Mouse (Mus musculus): ENCODE measurements around the gene Mpv17. TPM values are rescaled to one million over a fixed set of nuclear protein-coding genes. Genes with fewer than 3 reads are reported as not detected.

The Mpv17 gene
- total RNA-seq, 1 experiment, result 45.7 TPM

Other genes starting within 250 kb of the Mpv17 start
- 203 and 229 TPM in 2 replicates for gene Ost4, start 246.5 kb downstream of the Mpv17 start, total RNA-seq (2012; rRNA removed)
- 14.3 and 16.6 TPM in 2 replicates for gene Emilin1, start 240.8 kb downstream of the Mpv17 start, total RNA-seq (2012; rRNA removed)
- gene Khk, start 232.8 kb downstream of the Mpv17 start, total RNA-seq (2012; rRNA removed), result 14.9 and 21.2 TPM in 2 replicates
- 14.7 and 21.5 TPM in 2 replicates for gene Cgref1, start 208.7 kb downstream of the Mpv17 start, total RNA-seq (2012; rRNA removed)
- gene Preb, start 193.9 kb downstream of the Mpv17 start, total RNA-seq (2012; rRNA removed), result 94.2 and 96.4 TPM in 2 replicates
- gene Tcf23, start 185.6 kb downstream of the Mpv17 start, total RNA-seq (2012; rRNA removed), result 0.05 and 0.27 TPM in 2 replicates
- 53.7 and 64.5 TPM in 2 replicates for gene Atraid, start 105.9 kb downstream of the Mpv17 start, total RNA-seq (2012; rRNA removed)
- gene Slc5a6, start 105.3 kb downstream of the Mpv17 start, total RNA-seq (2012; rRNA removed), result 44.1 and 51.3 TPM in 2 replicates
- gene Cad, start 99.5 kb downstream of the Mpv17 start, total RNA-seq (2012; rRNA removed), result 154 and 258 TPM in 2 replicates
- gene Dnajc5g, start 48.0 kb downstream of the Mpv17 start, total RNA-seq (2012; rRNA removed), result 0.37 and 0.67 TPM in 2 replicates
- gene Slc30a3, start 46.0 kb downstream of the Mpv17 start, total RNA-seq (2012; rRNA removed), result 1.5 and 2.5 TPM in 2 replicates
- gene Trim54, start 37.5 kb downstream of the Mpv17 start, total RNA-seq (2012; rRNA removed), result 1.3 and 2.3 TPM in 2 replicates
- gene Ucn, start 15.4 kb downstream of the Mpv17 start, total RNA-seq (2012; rRNA removed), result not detected in 2 replicates
- 3.1 and 6.3 TPM in 2 replicates for gene Gm29609, start 25.7 kb upstream of the Mpv17 start, total RNA-seq (2012; rRNA removed)
- gene Gtf3c2, start 25.9 kb upstream of the Mpv17 start, total RNA-seq (2012; rRNA removed), result 73.8 and 83.8 TPM in 2 replicates
- gene Snx17, start 39.0 kb upstream of the Mpv17 start, total RNA-seq (2012; rRNA removed), result 72.0 and 76.5 TPM in 2 replicates
- 74.5 and 76.8 TPM in 2 replicates for gene Eif2b4, start 39.2 kb upstream of the Mpv17 start, total RNA-seq (2012; rRNA removed)
- gene Zfp513, start 48.1 kb upstream of the Mpv17 start, total RNA-seq (2012; rRNA removed), result 15.2 and 18.5 TPM in 2 replicates
- gene Ppm1g, start 66.4 kb upstream of the Mpv17 start, total RNA-seq (2012; rRNA removed), result 285 and 294 TPM in 2 replicates
- gene Nrbp1, start 86.6 kb upstream of the Mpv17 start, total RNA-seq (2012; rRNA removed), result 42.4 and 53.1 TPM in 2 replicates
- gene Gm9970, start 87.0 kb upstream of the Mpv17 start, total RNA-seq (2012; rRNA removed), result not detected in 2 replicates
- gene Krtcap3, start 97.4 kb upstream of the Mpv17 start, total RNA-seq (2012; rRNA removed), result 10.5 and 24.6 TPM in 2 replicates
- 26.9 and 38.1 TPM in 2 replicates for gene Ift172, start 136.9 kb upstream of the Mpv17 start, total RNA-seq (2012; rRNA removed)
- gene Fndc4, start 141.8 kb upstream of the Mpv17 start, total RNA-seq (2012; rRNA removed), result 14.2 and 23.2 TPM in 2 replicates
- gene Gckr, start 143.2 kb upstream of the Mpv17 start, total RNA-seq (2012; rRNA removed), result 0.04 TPM in 1 of 2 replicates, not detected in the other